Mouse (Mus musculus) intestine, embryonic 16.5 days (tissue): ENCODE results near the gene Olfr1375. TPM values are rescaled to one million over a fixed set of nuclear protein-coding genes. Genes with fewer than 3 reads are reported as not detected.
"Not testable (repeated sequence)": the region's sequence is repeated elsewhere in the genome, so short reads cannot be mapped to it uniquely, and the experiment has no call there.

Experiments
- ATAC-seq: fragments of 200-750 bp; cut with Nextera tagmentation; 2 replicates; pipeline ENCODE4 v1.8.0; 2017; ENCODE audit warnings: moderate TSS enrichment, moderate library complexity
- H3K27ac ChIP-seq: fragments of 300-500 bp; sonication (generic); 2 replicates; pipeline ENCODE4 v1.5.1; 2014; ENCODE audit warnings: mild to moderate bottlenecking, low read length
- H3K27me3 ChIP-seq: fragments of 300-500 bp; sonication (generic); replicated peaks from 2 replicates; pipeline ENCODE4 v1.6.1; 2014; ENCODE audit warnings: low read length, control low read depth, mixed read lengths; ENCODE audit not compliant: control insufficient read depth, insufficient read depth
- H3K36me3 ChIP-seq: fragments of 300-500 bp; sonication (generic); 2 replicates; pipeline ENCODE4 v1.6.1; 2014; ENCODE audit warnings: low read length, control low read depth; ENCODE audit not compliant: control insufficient read depth, insufficient read depth
- H3K4me1 ChIP-seq: fragments of 300-500 bp; sonication (generic); 2 replicates; pipeline ENCODE4 v1.6.1; 2014; ENCODE audit warnings: low read length, control low read depth, mixed read lengths; ENCODE audit not compliant: control insufficient read depth, insufficient read depth
- H3K4me2 ChIP-seq: fragments of 300-500 bp; sonication (generic); 2 replicates; pipeline ENCODE4 v1.6.1; 2014; ENCODE audit warnings: low read depth, low read length, control low read depth
- H3K4me3 ChIP-seq: fragments of 300-500 bp; sonication (generic); 2 replicates; pipeline ENCODE4 v1.5.1; 2014; ENCODE audit warnings: mild to moderate bottlenecking, low read length
- H3K9ac ChIP-seq: fragments of 300-500 bp; sonication (generic); 2 replicates; pipeline ENCODE4 v1.6.1; 2014; ENCODE audit warnings: low read depth, low read length
- H3K9me3 ChIP-seq: fragments of 300-500 bp; sonication (generic); 2 replicates; pipeline ENCODE4 v1.6.1; 2016; ENCODE audit warnings: low read length, control low read depth; ENCODE audit not compliant: control insufficient read depth
- WGBS: fragments of 180-500 bp; shearing (Covaris S2); extraction: QIAGEN DNeasy Blood & Tissue Kit; methylation state at CpG from one replicate; pipeline ENCODE4 v1.1.7; 2014; 5-methylcytosine and 5-hydroxymethylcytosine counted together
- polyA plus RNA-seq: library from polyadenylated mRNA; unstranded; fragments of >200 nt; fragmentation: Nextera tagmentation; extraction: Ambion mirVana; gene quantifications from 2 replicates; pipeline ENCODE4 v1.2.1, GENCODE M21; 2015

The Olfr1375 gene
- not detected in 2 replicates for polyA plus RNA-seq

DNA sequence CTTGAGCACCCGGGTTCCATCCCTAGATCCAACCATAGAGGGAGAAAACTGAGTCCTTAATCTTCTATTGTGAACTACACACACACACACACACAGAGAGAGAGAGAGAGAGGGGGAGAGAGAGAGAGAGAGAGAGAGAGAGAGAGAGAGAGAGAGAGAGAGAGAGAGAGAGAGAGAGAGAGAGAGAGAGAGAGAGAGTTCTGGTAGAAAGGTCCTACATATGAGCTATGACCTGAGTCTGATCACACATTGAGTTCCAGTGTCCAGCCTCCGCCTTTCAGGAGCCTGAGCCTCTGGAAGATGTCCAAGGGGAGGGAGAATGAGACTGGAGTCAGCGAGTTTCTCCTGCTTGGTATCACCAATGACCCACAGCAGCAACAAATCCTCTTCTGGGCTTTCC, at the start of gene Olfr1375:
Gene Olfr1375 (plus strand): TSS at position 301 of the 400 bp plus-strand sequence.
- 76% methylated on average over 3 of the region's 3 CpGs for WGBS
- not testable (repeated sequence) for H3K9me3 ChIP-seq, H3K27me3 ChIP-seq, H3K9ac ChIP-seq, H3K27ac ChIP-seq, ATAC-seq, H3K4me1 ChIP-seq, H3K4me2 ChIP-seq, H3K4me3 ChIP-seq, H3K36me3 ChIP-seq

DNA sequence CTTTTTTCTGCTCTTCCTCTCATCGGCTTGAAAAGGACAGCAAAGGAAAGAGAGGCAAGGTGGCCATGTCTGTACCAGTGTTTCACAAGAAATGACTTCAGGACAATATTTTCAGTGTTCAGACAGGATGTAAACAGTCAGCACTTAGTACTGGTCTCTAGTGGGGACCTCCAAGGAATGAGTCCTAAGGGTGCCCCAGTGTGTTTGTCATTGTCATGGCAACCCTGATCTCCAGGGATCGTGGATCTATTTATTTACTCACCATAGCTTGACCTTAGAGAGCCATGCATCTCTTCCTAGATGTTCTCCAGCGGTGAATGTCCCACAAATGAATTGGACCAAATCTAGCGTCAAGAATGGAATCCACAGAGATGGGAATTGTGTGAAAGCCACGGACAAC, 44.6 kb upstream of the Olfr1375 start, which contains the start of gene Olfr51:
Gene Olfr51 (plus strand): TSS at position 301 of the 400 bp plus-strand sequence.
- Histone ChIP-seq H3K36me3 (no peaks in the 10 kb centered on the region), H3K4me1 (no peaks in the 10 kb centered on the region), H3K4me2 (no peak within 1 kb of the TSS), H3K27ac (no peak within 1 kb of the TSS), H3K9me3 (no peaks in the 10 kb centered on the region), H3K4me3 (no peak within 1 kb of the TSS), H3K27me3 (no peaks in the 10 kb centered on the region), H3K9ac (no peak within 1 kb of the TSS)
- 71% methylated on average over 5 of the region's 5 CpGs for WGBS
- ATAC-seq: no peak

DNA sequence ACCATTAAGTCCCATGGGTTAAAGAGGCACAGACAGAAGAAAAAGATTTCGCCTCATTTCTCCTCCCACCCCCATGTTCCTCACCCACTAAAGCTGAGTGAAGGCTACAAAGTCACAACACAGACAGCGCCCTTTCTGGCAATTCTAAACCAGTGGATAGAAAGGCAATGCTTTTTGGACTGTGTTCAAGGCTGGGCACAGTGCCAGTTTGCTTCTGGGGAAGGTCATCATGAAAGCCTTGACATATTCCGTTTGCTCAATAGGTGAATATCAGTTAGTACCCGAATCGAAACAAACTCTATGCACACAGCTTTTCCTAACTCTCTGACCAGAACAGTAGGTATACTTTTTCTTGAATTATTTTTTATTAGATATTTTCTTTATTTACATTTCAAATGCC, 36.1 kb upstream of the Olfr1375 start:
- H3K4me1 ChIP-seq: no peaks in the 10 kb centered on the region
- no peak overlapping the region for H3K4me2 ChIP-seq
- H3K27ac ChIP-seq: no peak overlapping the region
- no peak overlapping the region for H3K4me3 ChIP-seq
- H3K27me3 ChIP-seq: no peaks in the 10 kb centered on the region
- no peak for ATAC-seq
- no peaks in the 10 kb centered on the region for H3K9me3 ChIP-seq
- H3K9ac ChIP-seq: no peak overlapping the region
- H3K36me3 ChIP-seq: no peaks in the 10 kb centered on the region
- WGBS: 57% methylated on average over 5 of the region's 5 CpGs

DNA sequence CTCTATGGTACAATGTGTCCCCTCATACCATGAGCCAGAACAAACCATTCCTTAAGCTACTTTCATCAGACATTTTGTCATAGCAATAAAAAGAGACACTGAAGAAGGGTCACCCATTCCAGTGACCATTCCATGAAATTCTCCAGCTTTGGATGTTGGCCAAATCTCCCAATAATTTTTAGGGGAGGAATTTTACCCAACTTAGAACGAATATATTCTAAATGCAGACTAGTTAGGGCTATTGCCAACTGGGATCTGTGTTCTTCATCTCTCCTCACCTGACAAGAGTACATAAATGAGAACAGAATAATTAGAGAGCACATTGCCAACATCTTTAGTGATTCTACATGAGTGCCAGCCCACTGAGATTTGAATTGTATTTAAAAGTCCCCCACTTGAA, 34.0 kb upstream of the Olfr1375 start, which contains the start of gene Olfr54:
Gene Olfr54 (plus strand): TSS at position 301 of the 400 bp plus-strand sequence.
- no peaks in the 10 kb centered on the region for H3K9me3 ChIP-seq
- no peak within 1 kb of the TSS for H3K9ac ChIP-seq
- H3K4me2 ChIP-seq: no peak within 1 kb of the TSS
- WGBS: 81% methylated on average over 1 of the region's 1 CpGs
- no peak for ATAC-seq
- no peaks in the 10 kb centered on the region for H3K4me1 ChIP-seq
- H3K27ac ChIP-seq: no peak within 1 kb of the TSS
- no peaks in the 10 kb centered on the region for H3K27me3 ChIP-seq
- no peaks in the 10 kb centered on the region for H3K36me3 ChIP-seq
- H3K4me3 ChIP-seq: no peak within 1 kb of the TSS

DNA sequence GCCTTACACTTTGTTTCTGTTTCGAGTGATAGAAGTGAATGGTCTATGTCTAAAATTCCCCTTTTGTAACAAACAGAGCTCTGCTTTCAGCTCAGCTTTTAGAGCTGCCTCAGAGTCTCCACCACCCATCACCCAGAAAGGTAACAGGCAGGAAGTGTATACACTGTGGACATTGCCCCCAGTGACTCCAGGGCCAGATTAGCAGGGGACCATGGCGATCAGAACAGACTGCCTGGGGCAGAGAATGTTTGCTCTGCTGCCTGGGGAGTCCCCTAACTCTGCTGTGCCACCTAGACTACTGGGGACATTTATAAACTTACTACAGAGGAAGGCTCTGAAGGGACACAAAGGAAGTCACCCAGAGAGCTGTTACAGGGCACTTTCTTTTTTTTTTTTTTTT, 31.6 kb upstream of the Olfr1375 start:
- 50% methylated on average over 2 of the region's 2 CpGs for whole genome bisulfite sequencing
- H3K27me3 ChIP-seq: no peaks in the 10 kb centered on the region
- no peaks in the 10 kb centered on the region for H3K36me3 ChIP-seq
- H3K9ac ChIP-seq: no peak overlapping the region
- H3K4me1 ChIP-seq: no peaks in the 10 kb centered on the region
- no peaks in the 10 kb centered on the region for H3K9me3 ChIP-seq
- H3K4me3 ChIP-seq: no peak overlapping the region
- H3K4me2 ChIP-seq: no peak overlapping the region
- no peak overlapping the region for H3K27ac ChIP-seq
- no peak for ATAC-seq

DNA sequence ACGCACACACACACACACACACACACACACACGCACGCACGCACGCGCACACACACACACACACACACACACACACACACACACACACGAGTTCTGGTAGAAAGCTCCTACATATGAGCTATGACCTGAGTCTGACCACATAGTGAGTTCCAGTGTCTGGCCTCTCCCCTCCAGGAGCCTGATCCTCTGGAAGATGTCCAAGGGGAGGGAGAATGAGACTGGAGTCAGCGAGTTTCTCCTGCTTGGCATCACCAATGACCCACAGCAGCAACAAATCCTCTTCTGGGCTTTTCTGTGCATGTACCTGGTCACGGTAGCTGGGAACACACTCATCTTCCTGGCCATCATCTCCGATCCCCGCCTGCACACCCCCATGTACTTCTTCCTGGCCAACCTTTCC, 21.1 kb upstream of the Olfr1375 start:
- WGBS: 78% methylated on average over 9 of the region's 11 CpGs
- not testable (repeated sequence) for H3K27ac ChIP-seq, H3K4me1 ChIP-seq, H3K9me3 ChIP-seq, H3K36me3 ChIP-seq, H3K9ac ChIP-seq, H3K4me2 ChIP-seq, H3K27me3 ChIP-seq, ATAC-seq, H3K4me3 ChIP-seq

DNA sequence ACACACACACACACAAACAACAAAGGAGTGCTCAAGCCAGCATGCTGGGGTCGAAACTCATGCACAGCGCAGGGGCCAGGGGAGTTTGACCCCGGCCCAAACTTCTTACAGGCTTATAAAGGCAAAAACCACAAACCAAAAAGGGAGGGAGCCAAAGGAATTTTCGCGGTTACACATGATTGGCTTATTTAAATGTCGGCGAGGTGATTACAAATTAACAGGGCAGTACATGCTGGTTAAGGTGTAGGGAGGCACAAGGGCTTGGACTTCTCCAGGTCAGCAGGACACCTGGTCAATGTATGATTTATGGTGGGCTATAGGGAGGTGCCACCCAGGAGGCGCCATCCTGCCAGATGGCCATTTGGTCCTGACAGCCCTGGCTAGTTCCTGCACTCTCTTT, 18.5 kb upstream of the Olfr1375 start:
- H3K9ac ChIP-seq, ATAC-seq, H3K36me3 ChIP-seq, H3K27me3 ChIP-seq, H3K27ac ChIP-seq, H3K4me2 ChIP-seq, H3K4me1 ChIP-seq, H3K9me3 ChIP-seq, H3K4me3 ChIP-seq: not testable (repeated sequence)
- 68% methylated on average over 8 of the region's 8 CpGs for WGBS

DNA sequence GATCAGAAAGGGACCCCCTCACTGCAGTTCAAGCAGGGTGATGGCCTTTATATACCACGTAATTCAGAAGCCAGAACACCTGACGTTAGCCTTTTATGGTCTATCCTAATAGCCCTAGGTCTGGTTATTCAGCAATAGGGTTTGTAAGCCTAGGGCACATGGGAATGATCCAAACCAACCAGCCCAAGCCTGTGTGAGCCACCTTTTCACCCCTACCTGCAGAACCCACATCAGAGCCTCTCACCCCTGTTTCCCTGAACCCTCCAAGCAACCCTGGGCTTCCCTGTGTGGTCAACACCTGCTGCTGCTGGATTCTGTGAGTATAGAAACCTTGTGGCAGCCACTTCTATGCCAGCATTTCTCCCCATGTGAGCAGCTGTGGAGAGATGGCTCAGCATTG, 17.7 kb upstream of the Olfr1375 start:
- ATAC-seq: no peak
- Histone ChIP-seq H3K4me1 (no peaks in the 10 kb centered on the region), H3K9ac (no peak overlapping the region), H3K36me3 (no peaks in the 10 kb centered on the region), H3K4me2 (no peak overlapping the region), H3K27me3 (no peaks in the 10 kb centered on the region), H3K4me3 (no peak overlapping the region), H3K9me3 (no peaks in the 10 kb centered on the region), H3K27ac (no peak overlapping the region)
- WGBS: 57% methylated on average over 2 of the region's 2 CpGs

DNA sequence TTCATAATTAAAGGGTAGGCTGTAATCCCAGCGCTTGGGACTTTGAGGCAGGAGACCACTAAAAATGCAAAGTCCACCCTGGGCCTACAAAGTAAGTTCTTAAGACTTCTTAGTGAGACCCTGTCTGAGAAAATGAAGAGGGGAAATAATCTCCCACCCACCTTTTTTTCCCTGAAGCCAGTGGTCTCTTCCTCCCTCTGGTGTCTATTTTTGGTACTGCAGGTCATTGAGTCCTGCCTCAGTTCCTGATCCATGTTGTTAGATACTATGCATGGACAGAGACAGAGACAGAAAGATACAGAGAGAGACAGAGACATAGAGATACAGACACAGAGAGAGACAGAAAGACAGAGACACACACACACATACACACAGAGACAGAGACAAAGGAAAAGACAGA, 15.1 kb upstream of the Olfr1375 start:
- Histone ChIP-seq H3K4me2 (no peak overlapping the region), H3K36me3 (no peaks in the 10 kb centered on the region), H3K9ac (no peak overlapping the region), H3K9me3 (no peaks in the 10 kb centered on the region), H3K27ac (no peak overlapping the region), H3K4me3 (no peak overlapping the region), H3K4me1 (no peaks in the 10 kb centered on the region), H3K27me3 (no peaks in the 10 kb centered on the region)
- no peak for ATAC-seq
- WGBS: 19% methylated on average over 1 of the region's 1 CpGs

DNA sequence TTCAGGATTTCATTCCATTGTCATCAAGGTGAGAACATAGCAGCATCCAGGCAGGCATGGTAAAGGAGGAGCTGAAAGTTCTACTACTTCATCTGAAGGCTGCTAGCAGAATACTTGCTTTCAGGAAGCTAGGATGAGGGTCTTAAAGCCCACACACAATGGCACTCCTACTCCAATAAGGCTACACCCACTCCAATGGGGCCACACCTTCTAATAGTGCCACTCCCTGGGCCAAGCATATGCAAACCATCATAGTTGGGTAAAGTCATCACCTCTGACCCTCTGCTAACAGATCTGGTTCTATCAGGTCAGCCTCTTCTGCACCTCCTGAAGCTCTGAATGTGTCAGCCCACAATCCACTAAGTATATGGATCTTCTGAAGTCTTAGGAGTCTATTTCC, 13.8 kb upstream of the Olfr1375 start:
- H3K9ac ChIP-seq, H3K4me1 ChIP-seq, H3K4me2 ChIP-seq, H3K27me3 ChIP-seq, ATAC-seq, H3K4me3 ChIP-seq, H3K27ac ChIP-seq, H3K36me3 ChIP-seq, H3K9me3 ChIP-seq: not testable (repeated sequence)
